Mouse (Mus musculus) MEL (cell line): ENCODE measurements around the gene Ren1. TPM values are rescaled to one million over a fixed set of nuclear protein-coding genes. Genes with fewer than 3 reads are reported as not detected.
A peak's percentile ranks its signal among the peaks of the same experiment; 100 is the strongest.

Experiments
- DNase-seq: peaks from one replicate; pipeline ENCODE4 v3.0.0; 2011; ENCODE audit warnings: low read depth, low spot score
- H3K27ac ChIP-seq: 2 replicates; pipeline ENCODE4 v1.5.1; 2012; ENCODE audit warnings: low read depth, mild to moderate bottlenecking, control low read depth, low read length, moderate library complexity; ENCODE audit not compliant: control insufficient read depth
- H3K27me3 ChIP-seq, 2 experiments: fragments of 150-350 bp in 1 of 2; sonication (generic) in 1 of 2; 2 replicates each; pipeline ENCODE4 v1.6.1; 2012; ENCODE audit warnings: low read length in 2 of 2, mild to moderate bottlenecking in 2 of 2, improper control_type of control experiment in 1 of 2, moderate library complexity in 1 of 2; ENCODE audit not compliant: insufficient read depth in 2 of 2, control insufficient read depth in 1 of 2
- H3K36me3 ChIP-seq, 2 experiments: 2 replicates each; pipeline ENCODE4 v1.6.1; 2012 to 2014; ENCODE audit warnings: low read length in 2 of 2, improper control_type of control experiment in 1 of 2, inconsistent platforms in 1 of 2, mild to moderate bottlenecking in 1 of 2; ENCODE audit not compliant: insufficient read depth in 2 of 2, control insufficient read depth in 1 of 2
- H3K4me1 ChIP-seq, 2 experiments: fragments of 150-350 bp in 1 of 2; sonication (generic) in 1 of 2; 2 replicates each; pipeline ENCODE4 v1.6.1; 2012; ENCODE audit warnings: low read length in 2 of 2, improper control_type of control experiment in 1 of 2, mild to moderate bottlenecking in 1 of 2; ENCODE audit not compliant: insufficient read depth in 2 of 2, control insufficient read depth in 1 of 2
- H3K4me3 ChIP-seq, 2 experiments: fragments of 150-350 bp in 1 of 2; sonication (generic) in 1 of 2; 2 replicates each; pipeline ENCODE4 v1.5.1; 2012; ENCODE audit warnings: low read depth in 2 of 2, low read length in 2 of 2, mild to moderate bottlenecking in 2 of 2, moderate library complexity in 2 of 2, control low read depth in 1 of 2, improper control_type of control experiment in 1 of 2; ENCODE audit not compliant: control insufficient read depth in 1 of 2, insufficient read depth in 1 of 2
- H3K79me2 ChIP-seq: 2 replicates; pipeline ENCODE4 v1.6.1; 2012; ENCODE audit warnings: mild to moderate bottlenecking, low read length, moderate library complexity; ENCODE audit not compliant: control insufficient read depth, poor library complexity, insufficient read depth
- H3K9ac ChIP-seq: 2 replicates; pipeline ENCODE4 v1.6.1; 2012; ENCODE audit warnings: low read depth, mild to moderate bottlenecking, control low read depth, low read length, moderate library complexity; ENCODE audit not compliant: control insufficient read depth, poor library complexity, severe bottlenecking
- H3K9me3 ChIP-seq: fragments of 150-350 bp; sonication (generic); replicated peaks from 2 replicates; pipeline ENCODE4 v1.6.1; 2012; ENCODE audit warnings: mild to moderate bottlenecking, low read length, improper control_type of control experiment, moderate library complexity; ENCODE audit not compliant: insufficient read depth
- E2F4 ChIP-seq: IDR thresholded peaks from 2 replicates; pipeline ENCODE4 v1.6.1; 2011; ENCODE audit warnings: low read depth, low read length, improper control_type of control experiment, borderline replicate concordance
- ELF1 ChIP-seq: IDR thresholded peaks from 2 replicates; pipeline ENCODE4 v1.6.1; 2014; ENCODE audit warnings: low read depth, mild to moderate bottlenecking, inconsistent platforms, low read length, improper control_type of control experiment, moderate library complexity
- EP300 ChIP-seq, 2 experiments: IDR thresholded peaks; 2 replicates each; pipeline ENCODE4 v1.6.1; 2011; ENCODE audit warnings: improper control_type of control experiment in 2 of 2, low read length in 2 of 2, low read depth in 1 of 2, mild to moderate bottlenecking in 1 of 2
- ETS1 ChIP-seq: IDR thresholded peaks from 2 replicates; pipeline ENCODE4 v1.6.1; 2012; ENCODE audit warnings: low read depth, mild to moderate bottlenecking, inconsistent platforms, low read length, improper control_type of control experiment, moderate library complexity
- GATA1 ChIP-seq: IDR thresholded peaks from 2 replicates; pipeline ENCODE4 v1.6.1; 2011; ENCODE audit warnings: low read depth, low read length, improper control_type of control experiment
- HCFC1 ChIP-seq: IDR thresholded peaks from 2 replicates; pipeline ENCODE4 v1.6.1; 2012; ENCODE audit warnings: low read depth, mild to moderate bottlenecking, inconsistent platforms, low read length, improper control_type of control experiment, moderate library complexity
- JUND ChIP-seq: IDR thresholded peaks from 2 replicates; pipeline ENCODE4 v1.6.1; 2011; ENCODE audit warnings: low read depth, mild to moderate bottlenecking, improper control_type of control experiment, low read length
- MAFK ChIP-seq: IDR thresholded peaks from 2 replicates; pipeline ENCODE4 v1.6.1; 2011; ENCODE audit warnings: low read depth, mild to moderate bottlenecking, low read length, improper control_type of control experiment, borderline replicate concordance
- MEF2A ChIP-seq: IDR thresholded peaks from 2 replicates; pipeline ENCODE4 v1.6.1; 2014; ENCODE audit warnings: low read depth, mild to moderate bottlenecking, inconsistent platforms, low read length, improper control_type of control experiment; ENCODE audit not compliant: poor library complexity, insufficient replicate concordance, severe bottlenecking; ENCODE audit errors: extremely low read depth
- MXI1 ChIP-seq: IDR thresholded peaks from 2 replicates; pipeline ENCODE4 v1.6.1; 2011; ENCODE audit warnings: mild to moderate bottlenecking, low read depth, low read length, improper control_type of control experiment
- POLR2A ChIP-seq, 2 experiments: IDR thresholded peaks; 2 replicates each; pipeline ENCODE4 v1.6.1; 2011 to 2012; ENCODE audit warnings: low read length in 2 of 2, mild to moderate bottlenecking in 2 of 2, control low read depth in 1 of 2, improper control_type of control experiment in 1 of 2, low read depth in 1 of 2, moderate library complexity in 1 of 2; ENCODE audit not compliant: control insufficient read depth in 1 of 2, insufficient read depth in 1 of 2, poor library complexity in 1 of 2
- POLR2AphosphoS2 ChIP-seq: IDR thresholded peaks from 2 replicates; pipeline ENCODE4 v1.6.1; 2011; ENCODE audit warnings: low read length, improper control_type of control experiment
- SMC3 ChIP-seq: IDR thresholded peaks from 2 replicates; pipeline ENCODE4 v1.6.1; 2011; ENCODE audit warnings: low read depth, low read length, improper control_type of control experiment
- TAL1 ChIP-seq: IDR thresholded peaks from 2 replicates; pipeline ENCODE4 v1.6.1; 2012; ENCODE audit warnings: mild to moderate bottlenecking, inconsistent platforms, low read length, moderate library complexity, mixed read lengths
- TBP ChIP-seq: IDR thresholded peaks from 2 replicates; pipeline ENCODE4 v1.8.0; 2011; ENCODE audit warnings: low read depth, low read length, improper control_type of control experiment
- UBTF ChIP-seq: IDR thresholded peaks from 2 replicates; pipeline ENCODE4 v1.6.1; 2012; ENCODE audit warnings: low read depth, mild to moderate bottlenecking, inconsistent platforms, low read length, improper control_type of control experiment, moderate library complexity, borderline replicate concordance; ENCODE audit not compliant: insufficient read depth
- USF1 ChIP-seq: IDR thresholded peaks from 2 replicates; pipeline ENCODE4 v1.6.1; 2014; ENCODE audit warnings: low read depth, mild to moderate bottlenecking, inconsistent platforms, low read length, improper control_type of control experiment, moderate library complexity
- ZC3H11A ChIP-seq: IDR thresholded peaks from 2 replicates; pipeline ENCODE4 v1.6.1; 2012; ENCODE audit warnings: low read depth, mild to moderate bottlenecking, inconsistent platforms, low read length, improper control_type of control experiment
- ZKSCAN1 ChIP-seq: IDR thresholded peaks from 2 replicates; pipeline ENCODE4 v1.6.1; 2012; ENCODE audit warnings: low read depth, mild to moderate bottlenecking, inconsistent platforms, low read length, improper control_type of control experiment, moderate library complexity
- ZMIZ1 ChIP-seq: IDR thresholded peaks from 2 replicates; pipeline ENCODE4 v1.6.1; 2012; ENCODE audit warnings: low read depth, mild to moderate bottlenecking, inconsistent platforms, low read length, improper control_type of control experiment, moderate library complexity
- ZNF384 ChIP-seq: IDR thresholded peaks from 2 replicates; pipeline ENCODE4 v1.6.1; 2012; ENCODE audit warnings: low read depth, mild to moderate bottlenecking, inconsistent platforms, low read length, improper control_type of control experiment
- polyA plus RNA-seq, 2 experiments: library from polyadenylated mRNA; stranded (reverse) in 1 of 2; unstranded in 1 of 2; fragments of >175 nt in 1 of 2; fragments of >200 nt in 1 of 2; gene quantifications; 2 replicates each; pipeline versions ENCODE4 v1.2.1 to v1.2.4; 2012; ENCODE audit warnings: low replicate concordance in 2 of 2, low read depth in 1 of 2; ENCODE audit not compliant: insufficient read length in 2 of 2, insufficient read depth in 1 of 2, missing spikeins in 1 of 2
- total RNA-seq: library from RNA; depleted of rRNA; stranded (reverse); fragments of 300-350 nt; gene quantifications from 2 replicates; pipeline ENCODE4 v1.2.3, GENCODE M21; 2012

Ren1 gene
- total and polyA plus RNA-seq, 3 experiments: 6.9 to 16.8 TPM; not detected in 1

DNA sequence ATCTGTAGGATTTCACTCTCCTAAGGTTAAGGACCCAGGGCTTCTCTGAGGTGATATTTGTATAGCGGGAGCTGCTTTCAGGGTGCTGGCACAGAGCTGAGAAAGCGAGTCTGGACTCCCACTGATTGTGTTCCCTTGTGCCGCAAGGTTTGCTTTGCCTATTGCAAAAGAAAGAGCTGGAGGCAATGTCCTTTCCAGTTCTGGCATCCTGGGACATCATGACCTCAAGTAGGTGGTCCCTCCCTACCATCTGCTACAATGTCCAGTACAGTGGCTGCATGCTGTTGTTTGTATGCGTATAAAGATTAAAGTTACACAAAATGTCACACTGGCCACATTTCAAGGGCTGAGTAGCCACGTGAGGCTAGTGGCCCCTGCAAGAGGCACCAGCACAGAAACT is 11.8 kb downstream of the Ren1 start:
- Histone ChIP-seq H3K27ac (no peak overlapping the region), H3K9me3 (no peaks in the 10 kb centered on the region), H3K36me3 (peaks cover 0 to 6% of the 10 kb centered on the region in 2 experiments; a peak in 2 of 4 replicates), H3K79me2 (no peaks in the 10 kb centered on the region), H3K4me3 (no peak overlapping the region), H3K27me3 (peaks cover 1 to 3% of the 10 kb centered on the region in 2 experiments; a peak in 3 of 4 replicates), H3K4me1 (peaks cover 0 to 16% of the 10 kb centered on the region in 2 experiments; a peak in 2 of 4 replicates), H3K9ac (no peak overlapping the region)
- no peak for DNase-seq
- TF ChIP-seq TBP: no peak
- no peak for TF ChIP-seq POLR2A (IDR thresholded peaks at IDR 0.05; ENCODE audit: control insufficient read depth in 1 of 2, insufficient read depth in 1 of 2, low read depth in 1 of 2, low read length in 2 of 2, poor library complexity in 1 of 2)
- TF ChIP-seq MAFK: no peak
- TF ChIP-seq E2F4: no peak
- TF ChIP-seq SMC3: no peak
- TF ChIP-seq GATA1: no peak
- TF ChIP-seq ZKSCAN1: no peak
- TF ChIP-seq HCFC1: no peak
- TF ChIP-seq USF1: no peak
- no peak for TF ChIP-seq ZC3H11A
- no peak for TF ChIP-seq ZMIZ1
- no peak for TF ChIP-seq POLR2AphosphoS2
- TF ChIP-seq MEF2A: no peak
- no peak for TF ChIP-seq ZNF384
- TF ChIP-seq ELF1: no peak
- TF ChIP-seq UBTF: no peak

DNA sequence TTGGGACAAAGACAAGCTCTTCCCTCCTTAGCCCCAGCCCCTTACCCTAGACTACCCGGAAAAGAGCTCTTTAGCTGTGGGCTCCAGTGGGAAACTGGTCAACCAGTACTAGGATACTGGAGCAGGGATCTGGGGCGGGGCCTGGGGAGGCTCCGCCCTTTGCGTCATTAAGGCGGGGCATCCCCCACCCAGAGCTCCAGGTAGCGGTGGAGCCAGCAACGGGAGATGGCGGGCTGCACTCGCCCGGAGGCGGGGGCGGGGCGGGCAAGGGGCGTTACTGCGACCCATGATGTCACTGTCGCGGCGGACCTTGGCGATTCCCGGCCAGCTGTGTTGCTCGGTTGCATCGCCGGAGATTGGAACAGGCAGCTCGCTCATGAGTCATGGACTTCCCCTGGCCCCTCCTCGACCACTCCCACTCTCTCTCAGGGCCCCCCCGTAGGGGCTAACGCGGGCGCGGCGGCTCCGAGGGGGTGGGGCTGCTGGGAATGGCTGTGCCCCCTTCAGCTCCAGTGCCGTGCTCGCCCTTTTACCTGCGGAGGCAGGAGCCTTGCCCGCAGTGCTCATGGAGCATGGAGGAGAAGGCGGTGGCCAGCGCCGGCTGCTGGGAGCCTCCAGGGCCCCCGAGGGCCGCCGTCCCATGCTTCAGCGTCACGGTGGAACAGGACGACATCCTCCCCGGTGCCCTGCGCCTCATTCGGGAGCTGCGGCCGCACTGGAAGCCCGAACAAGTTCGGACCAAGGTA is 13.1 kb downstream of the Ren1 start, which contains the start of gene Etnk2:
TSS of gene Etnk2 (plus strand) at position 297 of the 746 bp plus-strand sequence.
- Histone ChIP-seq H3K36me3 (peaks cover 0 to 6% of the 10 kb centered on the region in 2 experiments; a peak in 2 of 4 replicates), H3K9ac (peak within 1 kb of the TSS; percentile 39), H3K4me3 (peak within 1 kb of the TSS; percentile 47 to 53), H3K4me1 (peaks cover 0 to 16% of the 10 kb centered on the region in 2 experiments; a peak in 2 of 4 replicates), H3K79me2 (no peaks in the 10 kb centered on the region), H3K9me3 (no peaks in the 10 kb centered on the region), H3K27ac (no peak within 1 kb of the TSS), H3K27me3 (peaks cover 1 to 3% of the 10 kb centered on the region in 2 experiments)
- TF ChIP-seq EP300 (IDR thresholded peaks at IDR 0.05; ENCODE audit: low read depth in 1 of 2, low read length in 2 of 2) (no peak), ZNF384 (no peak), MXI1 (no peak), TAL1 (no peak), JUND (no peak), ZMIZ1 (no peak), ETS1 (peak; percentile 50; the same call in 1 of the 2 replicates)
- DNase-seq: peak; percentile 84
